Mouse (Mus musculus) cortical plate, adult 2 months (tissue): Measurements from ENCODE around the gene Galnt6. TPM values are rescaled to one million over a fixed set of nuclear protein-coding genes. Genes with fewer than 3 reads are reported as not detected.

ENCODE experiments used
- H3K27ac ChIP-seq: fragments of 200-500 bp; 2 replicates; pipeline ENCODE4 v1.5.1; 2012; ENCODE audit warnings: low read length, control low read depth, inconsistent platforms; ENCODE audit not compliant: insufficient read depth
- H3K4me1 ChIP-seq: fragments of 200-500 bp; 2 replicates; pipeline ENCODE4 v1.6.1; 2011; ENCODE audit warnings: low read length; ENCODE audit not compliant: control insufficient read depth, insufficient read depth
- H3K4me3 ChIP-seq: fragments of 200-500 bp; 2 replicates; pipeline ENCODE4 v1.5.1; 2011; ENCODE audit warnings: mild to moderate bottlenecking, low read length, control low read depth; ENCODE audit not compliant: insufficient read depth
- CTCF ChIP-seq: fragments of 200-500 bp; IDR thresholded peaks from 2 replicates; pipeline ENCODE4 v1.5.1; 2011; ENCODE audit warnings: mild to moderate bottlenecking, control low read depth, low read length; ENCODE audit not compliant: insufficient read depth; ENCODE audit errors: extremely low read depth
- POLR2A ChIP-seq: fragments of 200-500 bp; IDR thresholded peaks from 2 replicates; pipeline ENCODE4 v1.6.1; 2011; ENCODE audit warnings: mild to moderate bottlenecking, low read length, control low read depth; ENCODE audit not compliant: insufficient read depth; ENCODE audit errors: extremely low read depth
- polyA plus RNA-seq: library from polyadenylated mRNA; depleted of rRNA; stranded (reverse); fragments of >200 nt; gene quantifications from 2 replicates; pipeline ENCODE4 v1.2.3, GENCODE M21; 2012

The Galnt6 gene
- polyA plus RNA-seq, 1 experiment, result 8.2 TPM

DNA sequence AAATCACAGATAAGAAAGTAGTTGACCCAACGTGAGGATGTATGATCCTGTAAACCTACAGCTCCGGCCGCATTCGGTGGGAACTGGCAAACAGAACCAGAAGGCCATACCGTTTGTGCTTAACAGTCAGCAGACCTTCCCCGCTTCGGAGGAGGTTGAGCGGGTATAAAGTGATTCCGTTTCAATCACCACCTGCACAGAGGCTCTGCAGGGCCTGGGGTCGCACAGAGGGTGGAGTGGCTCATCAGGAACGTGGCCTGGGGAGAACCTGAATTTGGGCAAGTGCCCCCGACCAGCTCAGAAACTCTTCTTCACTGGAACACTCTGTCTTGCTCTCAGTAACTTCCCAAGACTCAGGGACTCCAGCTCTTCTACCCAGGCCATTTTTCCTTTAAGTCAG, 62.3 kb downstream of the Galnt6 start:
- Histone ChIP-seq H3K4me1 (no peaks in the 10 kb centered on the region), H3K4me3 (no peak overlapping the region), H3K27ac (no peak overlapping the region)
- TF ChIP-seq CTCF (no peak), POLR2A (no peak)

DNA sequence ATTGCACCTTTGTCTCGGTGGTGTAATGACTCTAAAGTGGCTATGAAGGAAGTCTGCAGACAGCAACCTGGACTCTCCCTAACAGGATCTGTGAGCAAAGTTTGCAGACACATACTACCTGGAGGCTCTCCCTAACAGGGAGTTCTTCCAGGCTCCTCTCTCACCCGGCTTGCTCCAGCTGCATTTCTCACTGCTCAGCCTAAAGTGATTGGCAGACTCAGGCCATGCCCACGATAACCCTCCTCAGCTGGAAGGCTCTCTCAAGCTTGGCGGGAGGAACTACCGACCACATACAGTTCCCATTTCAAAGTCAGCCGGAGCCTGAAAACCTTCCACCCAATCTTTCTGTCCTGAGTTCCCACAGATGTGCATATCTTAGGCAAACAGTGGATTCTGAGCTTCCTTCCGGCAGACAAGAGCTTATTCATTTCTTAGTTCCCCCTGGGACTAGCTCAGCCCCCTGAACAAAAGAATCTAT, 62.9 kb downstream of the Galnt6 start:
- Histone ChIP-seq H3K27ac (no peak overlapping the region; the same call in 1 of the 2 replicates), H3K4me1 (no peaks in the 10 kb centered on the region), H3K4me3 (no peak overlapping the region)
- no peak for TF ChIP-seq CTCF
- TF ChIP-seq POLR2A, result no peak

DNA sequence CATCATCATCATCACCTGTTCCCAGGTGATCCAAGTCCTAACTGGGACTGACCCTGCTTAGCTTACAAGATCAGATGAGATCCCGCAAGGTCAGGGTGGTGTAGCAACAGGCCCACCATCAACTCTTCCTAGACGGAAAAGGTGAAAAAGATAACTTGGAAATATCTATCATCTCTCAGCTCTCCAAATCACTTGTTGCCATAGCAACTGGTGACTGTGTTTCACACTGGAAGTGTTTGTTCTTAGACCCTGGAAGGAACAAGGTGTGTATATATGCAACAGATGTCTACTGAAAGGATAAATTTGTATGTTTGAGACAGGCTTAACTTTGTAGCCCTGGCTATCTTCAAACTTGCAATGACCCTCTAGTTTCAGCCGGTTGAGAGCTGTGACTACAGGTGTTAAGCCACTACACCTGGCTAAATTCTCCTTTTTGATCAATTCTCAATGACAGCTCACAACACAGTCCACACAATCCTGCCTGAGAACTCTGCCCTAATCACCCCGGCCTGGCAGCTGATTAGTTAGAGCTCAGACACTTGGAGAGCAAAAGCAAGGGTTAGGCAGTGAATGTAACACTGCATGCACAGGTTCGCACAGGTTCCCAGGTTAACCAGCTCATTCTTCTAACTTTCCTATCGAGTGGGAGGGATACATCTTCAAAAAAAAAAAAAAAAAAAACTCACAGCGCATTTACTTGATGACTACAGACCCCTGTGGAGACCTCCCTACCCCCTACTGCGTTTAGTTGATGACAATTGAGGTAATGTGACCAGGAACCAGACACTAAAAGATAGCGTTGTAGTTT, 63.6 kb downstream of the Galnt6 start:
- Histone ChIP-seq H3K4me3 (no peak overlapping the region), H3K27ac (no peak overlapping the region), H3K4me1 (no peaks in the 10 kb centered on the region)
- TF ChIP-seq POLR2A (no peak), CTCF (no peak)

DNA sequence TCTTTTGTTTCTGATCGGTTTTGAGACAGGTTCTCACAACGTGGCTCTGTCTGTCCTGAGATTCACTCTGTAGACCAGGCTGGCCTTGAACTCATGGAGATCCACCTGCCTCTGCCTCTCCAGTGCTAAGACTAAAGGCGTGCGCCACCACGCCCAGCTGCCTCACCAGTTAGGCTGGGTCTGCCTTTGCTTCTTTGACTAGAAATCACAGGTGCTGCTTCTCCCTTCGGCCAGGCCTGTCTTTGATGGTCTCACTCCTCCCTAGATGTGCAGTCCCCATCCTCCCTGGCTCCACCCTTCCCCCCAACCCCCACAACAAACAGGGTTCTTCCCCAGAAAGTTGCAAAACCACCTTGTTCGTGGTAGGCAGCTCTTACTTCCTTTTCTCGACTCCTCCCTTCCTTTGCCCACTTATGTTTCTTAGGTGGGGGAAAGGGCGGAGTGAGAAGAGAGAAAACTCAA, 64.3 kb downstream of the Galnt6 start:
- no peak overlapping the region for H3K27ac ChIP-seq
- H3K4me3 ChIP-seq, result no peak overlapping the region
- TF ChIP-seq CTCF, result no peak
- TF ChIP-seq POLR2A, result no peak
- no peaks in the 10 kb centered on the region for H3K4me1 ChIP-seq

DNA sequence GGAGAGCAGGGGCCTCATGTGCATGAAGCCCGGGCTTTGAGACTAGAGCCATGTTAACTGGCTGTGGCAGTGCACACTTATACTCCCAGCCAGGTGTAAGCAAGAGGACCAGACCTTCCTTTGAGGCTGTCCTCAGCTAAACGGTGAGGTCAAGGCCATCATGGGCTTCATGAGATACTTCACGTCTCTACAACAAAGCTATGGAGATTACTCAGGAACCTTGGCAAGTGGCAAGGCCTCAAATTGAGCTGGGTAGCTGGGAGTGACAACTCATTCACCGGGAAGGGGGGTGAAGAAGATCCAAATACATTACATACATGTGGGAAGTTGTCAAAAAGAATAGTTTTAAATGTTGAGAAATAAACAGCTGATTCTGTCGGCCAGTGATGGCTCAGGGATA, 68.4 kb downstream of the Galnt6 start:
- H3K27ac ChIP-seq, result no peak overlapping the region
- TF ChIP-seq CTCF, result no peak
- TF ChIP-seq POLR2A, result no peak
- H3K4me3 ChIP-seq, result no peak overlapping the region
- H3K4me1 ChIP-seq, result no peaks in the 10 kb centered on the region

DNA sequence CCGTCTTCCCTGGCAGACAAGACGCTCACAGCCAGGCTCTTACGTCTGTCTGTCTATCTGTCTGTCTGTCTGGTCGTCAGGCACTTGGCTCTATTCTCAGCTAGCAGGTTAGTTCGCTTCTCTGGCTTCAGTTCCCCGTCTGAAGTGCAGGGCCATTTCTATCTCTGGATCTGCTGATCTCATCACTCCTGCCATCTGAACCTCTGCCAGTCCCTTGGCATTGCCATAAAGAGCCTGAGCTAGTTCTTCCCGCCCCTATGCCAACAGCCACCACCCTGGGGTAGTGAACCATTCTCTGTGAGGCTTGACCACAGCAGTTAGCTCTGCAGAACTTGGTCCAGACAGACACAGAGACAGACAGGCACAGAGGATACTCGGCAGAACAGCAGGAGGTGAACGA, 68.9 kb downstream of the Galnt6 start:
- TF ChIP-seq CTCF, result no peak
- TF ChIP-seq POLR2A, result no peak
- Histone ChIP-seq H3K4me1 (no peaks in the 10 kb centered on the region), H3K4me3 (no peak overlapping the region), H3K27ac (no peak overlapping the region)

DNA sequence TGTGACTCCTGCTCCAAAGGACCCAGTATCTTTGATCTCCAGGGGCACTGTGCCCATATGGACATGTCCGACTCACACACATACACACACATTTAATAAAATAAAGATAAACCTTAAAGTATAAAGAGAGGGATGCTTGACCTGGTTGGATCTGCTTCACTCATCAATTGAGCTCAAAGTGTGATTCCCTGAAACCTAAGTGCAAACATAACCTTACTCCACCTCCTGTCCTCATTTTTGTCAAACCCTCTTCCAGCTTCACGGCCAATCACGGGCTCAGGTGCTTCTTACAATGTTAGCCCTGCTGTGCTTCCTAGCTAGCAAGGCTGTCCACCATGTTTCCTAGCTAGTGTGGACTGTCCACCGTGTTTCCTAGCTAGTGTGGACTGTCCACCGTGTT, 74.0 kb downstream of the Galnt6 start:
- Histone ChIP-seq H3K4me1 (no peaks in the 10 kb centered on the region), H3K27ac (no peak overlapping the region), H3K4me3 (no peak overlapping the region)
- TF ChIP-seq CTCF, result no peak

DNA sequence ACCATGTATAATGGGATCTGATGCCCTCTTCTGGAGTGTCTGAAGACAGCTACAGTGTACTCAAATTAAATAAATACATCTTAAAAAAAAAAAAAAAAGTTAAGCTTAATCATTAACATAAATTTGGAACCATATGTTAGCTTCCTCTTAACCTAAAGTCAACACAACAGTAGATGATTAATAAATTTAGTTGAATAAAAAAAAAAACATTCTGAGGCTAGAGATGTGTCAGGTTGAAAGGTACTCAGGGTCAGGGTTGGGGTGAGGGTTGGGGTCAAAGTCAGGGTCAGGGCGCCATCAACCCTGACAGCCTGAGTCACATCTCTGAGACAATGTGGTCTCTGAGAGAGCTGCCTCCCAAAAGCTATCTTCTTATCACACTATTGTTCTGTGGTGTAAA, 74.9 kb downstream of the Galnt6 start:
- TF ChIP-seq CTCF, result no peak
- no peak for TF ChIP-seq POLR2A
- Histone ChIP-seq H3K27ac (no peak overlapping the region), H3K4me1 (no peaks in the 10 kb centered on the region), H3K4me3 (no peak overlapping the region)

DNA sequence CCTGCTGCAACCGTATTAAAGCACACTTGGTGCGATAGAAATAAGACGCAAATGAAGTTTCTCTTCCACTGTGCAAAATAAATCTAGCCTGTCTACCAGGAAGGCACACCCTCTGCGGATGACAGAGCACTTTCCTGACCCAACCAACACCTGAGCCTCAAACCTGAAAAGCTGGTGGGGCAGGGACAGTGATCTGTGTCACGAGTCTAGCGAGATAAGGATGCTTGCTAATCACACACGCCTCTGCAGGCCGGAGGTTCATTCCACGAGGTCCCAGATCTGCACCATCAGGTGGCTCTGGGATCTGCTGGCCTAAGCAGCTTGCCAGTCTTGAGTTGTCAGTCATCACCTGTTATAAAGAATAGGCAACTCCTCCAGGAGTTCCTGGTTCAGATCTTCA, 77.6 kb downstream of the Galnt6 start:
- Histone ChIP-seq H3K27ac (no peak overlapping the region), H3K4me3 (no peak overlapping the region), H3K4me1 (no peaks in the 10 kb centered on the region)
- TF ChIP-seq POLR2A (no peak), CTCF (no peak)

DNA sequence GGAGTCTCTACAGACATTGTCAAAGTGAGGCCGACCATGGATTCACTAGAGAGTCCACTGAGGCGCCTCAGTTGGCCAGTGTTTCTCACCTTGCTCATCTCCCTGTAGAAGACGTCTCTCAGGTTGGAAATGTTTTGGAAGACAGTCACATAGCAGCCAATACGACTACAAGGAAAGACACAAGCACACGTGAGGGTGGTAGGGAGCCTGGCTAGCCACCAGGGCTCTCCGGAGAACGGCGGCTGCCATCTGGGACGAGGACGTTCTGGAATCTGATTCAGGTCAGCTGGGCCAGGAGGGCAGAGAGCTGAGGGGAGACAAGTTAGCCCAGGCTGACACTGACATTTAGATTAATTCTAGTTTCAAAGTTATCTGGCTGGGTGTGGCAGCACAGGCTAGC, 79.1 kb downstream of the Galnt6 start:
- Histone ChIP-seq H3K4me1 (no peaks in the 10 kb centered on the region), H3K4me3 (no peak overlapping the region), H3K27ac (no peak overlapping the region)
- TF ChIP-seq CTCF, result no peak
